Mouse (Mus musculus): Measurements from ENCODE around the gene Plcb2.

DNA sequence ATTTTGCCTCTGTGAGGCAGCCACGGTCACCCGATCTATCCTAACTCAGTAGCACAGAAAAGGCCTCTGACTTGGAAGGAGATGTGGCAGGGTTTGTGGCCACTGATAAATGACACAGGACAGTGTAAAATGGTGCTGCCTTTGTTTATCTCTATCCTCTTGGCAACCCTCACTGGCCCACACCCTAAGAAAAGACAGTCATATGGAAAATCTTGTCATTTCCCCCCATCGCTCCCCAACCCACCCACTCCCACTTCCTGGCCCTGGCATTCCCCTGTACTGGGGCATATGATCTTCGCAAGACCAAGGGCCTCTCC, 24.5 kb upstream of the Plcb2 start:
- no peak for TF ChIP-seq CTCF (IDR thresholded peaks at IDR 0.05; ENCODE audit: borderline replicate concordance, insufficient read depth, low read length)
- TF ChIP-seq POLR2A (IDR thresholded peaks at IDR 0.05; ENCODE audit: low read depth, low read length), result peak; percentile 36

Data from embryonic fibroblast, embryonic 13.5 days (primary cell).